Mouse (Mus musculus): ENCODE measurements around the gene Tcea3.

The Tcea3 gene

GRCm38 (mm10) chr4:136317667-136318066 lies 70.1 kb downstream of the Tcea3 start:
- DNase-seq (ENCODE audit: extremely low read depth, low read depth), result no peak

DNA sequence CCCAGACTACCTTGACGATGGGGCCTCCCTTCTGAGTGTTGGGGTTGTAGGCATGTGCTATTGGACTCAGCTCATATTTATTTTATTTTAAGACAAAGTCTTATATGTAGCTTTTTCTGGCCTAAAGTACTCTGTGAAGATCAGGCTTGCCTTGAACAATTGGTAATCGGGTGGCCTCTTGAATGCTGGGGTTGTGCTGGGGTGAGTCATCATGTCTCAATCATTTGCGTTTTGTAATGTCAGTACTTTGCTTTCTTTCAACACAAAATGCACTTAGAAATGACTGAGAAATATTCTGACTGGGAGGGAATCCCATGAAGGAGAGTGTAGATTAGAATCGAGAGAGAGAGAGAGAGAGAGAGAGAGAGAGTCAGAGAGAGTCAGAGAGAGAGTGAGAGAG lies 72.5 kb downstream of the Tcea3 start:
- DNase-seq (ENCODE audit: extremely low read depth, low read depth), result no peak

DNA sequence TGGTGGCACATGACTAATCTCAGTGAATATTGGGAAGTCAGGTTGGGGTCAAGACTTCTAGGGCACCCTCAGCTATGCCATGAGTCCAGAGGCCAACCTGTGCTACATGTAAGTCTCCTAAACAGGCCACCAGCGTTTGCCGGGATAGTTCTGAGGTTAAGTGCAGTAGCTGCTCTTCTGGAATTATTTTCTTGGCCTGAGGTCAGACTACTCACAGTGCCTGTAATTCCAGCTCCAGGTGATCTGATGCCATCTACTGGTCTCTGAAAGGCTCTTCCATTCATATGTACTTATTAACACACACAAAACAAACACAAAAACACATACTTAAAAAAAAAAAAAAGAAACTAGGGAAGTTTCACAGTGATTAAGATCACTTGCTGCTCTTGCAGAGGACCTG lies 76.7 kb downstream of the Tcea3 start:
- DNase-seq (ENCODE audit: extremely low read depth, low read depth), result no peak
